Mouse (Mus musculus): ENCODE results near the gene Slco1c1. TPM values are rescaled to one million over a fixed set of nuclear protein-coding genes. Genes with fewer than 3 reads are reported as not detected.
"Not testable (repeated sequence)": the region's sequence is repeated elsewhere in the genome, so short reads cannot be mapped to it uniquely, and the experiment has no call there.

Slco1c1 gene
- polyA plus RNA-seq, 1 experiment from 2014 or later, result 1.1 TPM

GRCm38 (mm10) chr6:141537298-141537697 is 13.1 kb downstream of the Slco1c1 start:
- Histone ChIP-seq H3K4me1 (peaks cover 8% of the 10 kb centered on the region), H3K27me3 (ENCODE audit: low read depth, poor library complexity, severe bottlenecking) (no peaks in the 10 kb centered on the region), H3K36me3 (no peaks in the 10 kb centered on the region), H3K4me3 (no peak overlapping the region), H3K27ac (replicated peaks) (no peak overlapping the region), H3K9me3 (replicated peaks) (no peaks in the 10 kb centered on the region)
- 73% methylated on average over 3 of the region's 3 CpGs for WGBS
- no peak for DNase-seq (ENCODE audit: low spot score)

GRCm38 (mm10) chr6:141541136-141541535 is 17.0 kb downstream of the Slco1c1 start:
- no peak for DNase-seq (ENCODE audit: low spot score)
- H3K4me3 ChIP-seq, result no peak overlapping the region
- H3K27me3 ChIP-seq (ENCODE audit: low read depth, poor library complexity, severe bottlenecking), result no peaks in the 10 kb centered on the region
- no peak overlapping the region for H3K27ac ChIP-seq (replicated peaks)
- H3K4me1 ChIP-seq, result peaks cover 8% of the 10 kb centered on the region
- no peaks in the 10 kb centered on the region for H3K36me3 ChIP-seq
- 94% methylated on average over 1 of the region's 1 CpGs for WGBS
- no peaks in the 10 kb centered on the region for H3K9me3 ChIP-seq (replicated peaks)

GRCm38 (mm10) chr6:141543344-141543743 is 19.2 kb downstream of the Slco1c1 start:
- H3K27me3 ChIP-seq (ENCODE audit: low read depth, poor library complexity, severe bottlenecking), result no peaks in the 10 kb centered on the region
- H3K4me1 ChIP-seq, result peaks cover 8% of the 10 kb centered on the region
- H3K9me3 ChIP-seq (replicated peaks), result no peaks in the 10 kb centered on the region
- WGBS, result 87% methylated on average over 7 of the region's 7 CpGs
- no peak overlapping the region for H3K4me3 ChIP-seq
- no peaks in the 10 kb centered on the region for H3K36me3 ChIP-seq
- H3K27ac ChIP-seq (replicated peaks), result no peak overlapping the region
- DNase-seq (ENCODE audit: low spot score), result no peak

- Histone ChIP-seq H3K4me1 (no peaks in the 10 kb centered on the region), H3K36me3 (no peaks in the 10 kb centered on the region), H3K4me3 (no peak overlapping the region), H3K27me3 (ENCODE audit: low read depth, poor library complexity, severe bottlenecking) (no peaks in the 10 kb centered on the region), H3K27ac (replicated peaks) (no peak overlapping the region), H3K9me3 (replicated peaks) (no peaks in the 10 kb centered on the region)
- 93% methylated on average over 1 of the region's 1 CpGs for WGBS
- no peak for DNase-seq (ENCODE audit: low spot score)
Measured at GRCm38 (mm10) chr6:141558118-141558517, 34.0 kb downstream of the Slco1c1 start.

GRCm38 (mm10) chr6:141567366-141567765 is 43.2 kb downstream of the Slco1c1 start:
- DNase-seq (ENCODE audit: low spot score), result no peak
- no peaks in the 10 kb centered on the region for H3K27me3 ChIP-seq (ENCODE audit: low read depth, poor library complexity, severe bottlenecking)
- H3K4me3 ChIP-seq, result no peak overlapping the region
- no peaks in the 10 kb centered on the region for H3K9me3 ChIP-seq (replicated peaks)
- WGBS, result 86% methylated on average over 2 of the region's 2 CpGs
- peaks cover 7% of the 10 kb centered on the region; the same call in 1 of the 2 replicates for H3K4me1 ChIP-seq
- no peak overlapping the region for H3K27ac ChIP-seq (replicated peaks)
- H3K36me3 ChIP-seq, result no peaks in the 10 kb centered on the region

GRCm38 (mm10) chr6:141567852-141568558 is 43.8 kb downstream of the Slco1c1 start:
- DNase-seq (ENCODE audit: low spot score), result no peak
- 77% methylated on average over 10 of the region's 10 CpGs for WGBS

GRCm38 (mm10) chr6:141568559-141568946 is 44.4 kb downstream of the Slco1c1 start:
- 71% methylated on average over 3 of the region's 3 CpGs for WGBS
- Histone ChIP-seq H3K36me3 (no peaks in the 10 kb centered on the region), H3K4me1 (peaks cover 7% of the 10 kb centered on the region; the same call in 1 of the 2 replicates), H3K9me3 (replicated peaks) (no peaks in the 10 kb centered on the region), H3K27ac (replicated peaks) (no peak overlapping the region), H3K27me3 (ENCODE audit: low read depth, poor library complexity, severe bottlenecking) (no peaks in the 10 kb centered on the region), H3K4me3 (no peak overlapping the region)
- DNase-seq (ENCODE audit: low spot score), result no peak

More at GRCm38 (mm10) chr6:141567852-141568558, 43.8 kb downstream of the Slco1c1 start:
- Histone ChIP-seq H3K4me3 (no peak overlapping the region), H3K4me1 (peaks cover 7% of the 10 kb centered on the region; the same call in 1 of the 2 replicates), H3K27ac (replicated peaks) (no peak overlapping the region; the same call in 1 of the 2 replicates), H3K9me3 (replicated peaks) (no peaks in the 10 kb centered on the region), H3K27me3 (ENCODE audit: low read depth, poor library complexity, severe bottlenecking) (no peaks in the 10 kb centered on the region), H3K36me3 (no peaks in the 10 kb centered on the region)

GRCm38 (mm10) chr6:141576646-141577200 is 52.6 kb downstream of the Slco1c1 start:
- Histone ChIP-seq H3K36me3 (no peaks in the 10 kb centered on the region), H3K9me3 (replicated peaks) (no peaks in the 10 kb centered on the region), H3K4me3 (no peak overlapping the region), H3K27me3 (ENCODE audit: low read depth, poor library complexity, severe bottlenecking) (no peaks in the 10 kb centered on the region), H3K4me1 (no peaks in the 10 kb centered on the region), H3K27ac (replicated peaks) (no peak overlapping the region)
- WGBS, result 39% methylated on average over 3 of the region's 3 CpGs
- no peak for DNase-seq (ENCODE audit: low spot score)

GRCm38 (mm10) chr6:141584791-141585403 is 60.7 kb downstream of the Slco1c1 start:
- 88% methylated on average over 1 of the region's 1 CpGs for WGBS
- Histone ChIP-seq H3K36me3 (no peaks in the 10 kb centered on the region), H3K9me3 (replicated peaks) (no peaks in the 10 kb centered on the region), H3K27ac (replicated peaks) (no peak overlapping the region), H3K4me1 (no peaks in the 10 kb centered on the region), H3K27me3 (ENCODE audit: low read depth, poor library complexity, severe bottlenecking) (no peaks in the 10 kb centered on the region), H3K4me3 (no peak overlapping the region)
- no peak for DNase-seq (ENCODE audit: low spot score)

GRCm38 (mm10) chr6:141590002-141590401 is 65.8 kb downstream of the Slco1c1 start:
- Histone ChIP-seq H3K4me3 (no peak overlapping the region), H3K27ac (replicated peaks) (no peak overlapping the region), H3K27me3 (ENCODE audit: low read depth, poor library complexity, severe bottlenecking) (no peaks in the 10 kb centered on the region), H3K4me1 (no peaks in the 10 kb centered on the region), H3K36me3 (no peaks in the 10 kb centered on the region), H3K9me3 (replicated peaks) (no peaks in the 10 kb centered on the region)
- WGBS, result 54% methylated on average over 1 of the region's 1 CpGs
- no peak for DNase-seq (ENCODE audit: low spot score)

GRCm38 (mm10) chr6:141590598-141591200 is 66.5 kb downstream of the Slco1c1 start:
- not testable (repeated sequence) for DNase-seq (ENCODE audit: low spot score); H3K4me1 ChIP-seq; H3K4me3 ChIP-seq; H3K27me3 ChIP-seq (ENCODE audit: low read depth, poor library complexity, severe bottlenecking); H3K27ac ChIP-seq (replicated peaks); H3K36me3 ChIP-seq; H3K9me3 ChIP-seq (replicated peaks)
- 65% methylated on average over 4 of the region's 4 CpGs for WGBS

- no peaks in the 10 kb centered on the region for H3K27me3 ChIP-seq (ENCODE audit: low read depth, poor library complexity, severe bottlenecking)
- WGBS, result 95% methylated on average over 2 of the region's 2 CpGs
- DNase-seq (ENCODE audit: low spot score), result no peak
- no peak overlapping the region for H3K27ac ChIP-seq (replicated peaks)
- H3K4me3 ChIP-seq, result no peak overlapping the region
- no peaks in the 10 kb centered on the region for H3K36me3 ChIP-seq
- H3K4me1 ChIP-seq, result no peaks in the 10 kb centered on the region
- H3K9me3 ChIP-seq (replicated peaks), result peaks cover 16% of the 10 kb centered on the region; the same call in 1 of the 2 replicates
Measured at GRCm38 (mm10) chr6:141596081-141596480, 71.9 kb downstream of the Slco1c1 start.

- Histone ChIP-seq H3K27ac (replicated peaks) (no peak overlapping the region), H3K27me3 (ENCODE audit: low read depth, poor library complexity, severe bottlenecking) (no peaks in the 10 kb centered on the region), H3K36me3 (no peaks in the 10 kb centered on the region), H3K4me1 (no peaks in the 10 kb centered on the region), H3K4me3 (no peak overlapping the region), H3K9me3 (replicated peaks) (peaks cover 16% of the 10 kb centered on the region; the same call in 1 of the 2 replicates)
- no peak for DNase-seq (ENCODE audit: low spot score)
- 95% methylated on average over 2 of the region's 2 CpGs for WGBS
Measured at GRCm38 (mm10) chr6:141597037-141597436, 72.9 kb downstream of the Slco1c1 start.

All from midbrain, embryonic 10.5 days (tissue).